Mouse (Mus musculus) adrenal gland, postnatal 25 days (tissue): ENCODE results near the gene Wee2. TPM values are rescaled to one million over a fixed set of nuclear protein-coding genes. Genes with fewer than 3 reads are reported as not detected.
A peak's percentile ranks its signal among the peaks of the same experiment; 100 is the strongest.

ENCODE experiments used
- DNase-seq: peaks from one replicate; pipeline ENCODE4 v3.0.0; 2021; ENCODE audit warnings: mixed read lengths
- long read RNA-seq: library from polyadenylated mRNA; stranded (forward); transcript quantifications from one replicate; pipeline ENCODE4 v2.0.0, GENCODE M21; 2021
- total RNA-seq: library from RNA; stranded (reverse); gene quantifications from 2 replicates; pipeline ENCODE4 v1.2.3, GENCODE M21; 2021

The Wee2 gene
- total RNA-seq = not detected in 2 replicates
- long read RNA-seq = 0 reads

GRCm38 (mm10) chr6:40438936-40439335, at the start of gene Wee2:
Wee2 (plus strand) TSS chr6:40439088.
- no peak for DNase-seq

- no peak for DNase-seq
Observed at GRCm38 (mm10) chr6:40390975-40391374, 47.9 kb upstream of the Wee2 start.

GRCm38 (mm10) chr6:40393213-40393612, 45.7 kb upstream of the Wee2 start:
- DNase-seq = peak; percentile 50

- no peak for DNase-seq
Observed at GRCm38 (mm10) chr6:40402031-40402430, 36.9 kb upstream of the Wee2 start.

- DNase-seq = no peak
Observed at GRCm38 (mm10) chr6:40403640-40404285, 35.1 kb upstream of the Wee2 start.

- no peak for DNase-seq
Observed at GRCm38 (mm10) chr6:40411085-40411484, 27.8 kb upstream of the Wee2 start.

GRCm38 (mm10) chr6:40413046-40413445, 25.8 kb upstream of the Wee2 start:
- no peak for DNase-seq

- no peak for DNase-seq
Observed at GRCm38 (mm10) chr6:40413565-40413964, 25.3 kb upstream of the Wee2 start.

- DNase-seq = no peak
Observed at GRCm38 (mm10) chr6:40415799-40416198, 23.1 kb upstream of the Wee2 start.

GRCm38 (mm10) chr6:40418386-40418785, 20.5 kb upstream of the Wee2 start:
- DNase-seq = no peak

GRCm38 (mm10) chr6:40421099-40421498, 17.8 kb upstream of the Wee2 start:
- DNase-seq = no peak

- DNase-seq = no peak
Observed at GRCm38 (mm10) chr6:40423013-40423412, 15.9 kb upstream of the Wee2 start.

- peak; percentile 18 for DNase-seq
Observed at GRCm38 (mm10) chr6:40423774-40424173, 15.1 kb upstream of the Wee2 start.

GRCm38 (mm10) chr6:40427441-40427840, 11.4 kb upstream of the Wee2 start:
- DNase-seq = no peak

GRCm38 (mm10) chr6:40428696-40429095, 10.2 kb upstream of the Wee2 start:
- DNase-seq = no peak

GRCm38 (mm10) chr6:40429521-40429931, 9.4 kb upstream of the Wee2 start:
- no peak for DNase-seq

- no peak for DNase-seq
Observed at GRCm38 (mm10) chr6:40430251-40430650, 8.6 kb upstream of the Wee2 start.

GRCm38 (mm10) chr6:40430878-40431277, 8.0 kb upstream of the Wee2 start:
- DNase-seq = no peak

GRCm38 (mm10) chr6:40431356-40431755, 7.5 kb upstream of the Wee2 start:
- peak; percentile 18 for DNase-seq

GRCm38 (mm10) chr6:40431812-40432211, 7.1 kb upstream of the Wee2 start:
- no peak for DNase-seq

- DNase-seq = no peak
Observed at GRCm38 (mm10) chr6:40432346-40433275, 6.3 kb upstream of the Wee2 start.

GRCm38 (mm10) chr6:40434697-40435096, 4.2 kb upstream of the Wee2 start:
- no peak for DNase-seq
